Mouse (Mus musculus): ENCODE results near the gene Chd2. TPM values are rescaled to one million over a fixed set of nuclear protein-coding genes. Genes with fewer than 3 reads are reported as not detected.

Chd2 gene
- polyA plus RNA-seq, 1 experiment from 2014 or later = 41.6 TPM

- Histone ChIP-seq H3K36me3 (ENCODE audit: insufficient read depth, low read length) (peaks cover 86% of the 10 kb centered on the region), H3K9ac (ENCODE audit: low read depth, low read length) (no peak overlapping the region), H3K27me3 (ENCODE audit: insufficient read depth, low read length) (no peaks in the 10 kb centered on the region), H3K9me3 (replicated peaks; ENCODE audit: low read length) (no peaks in the 10 kb centered on the region), H3K4me1 (replicated peaks; ENCODE audit: insufficient read depth, low read length) (no peaks in the 10 kb centered on the region), H3K4me3 (replicated peaks; ENCODE audit: low read depth, low read length) (no peak overlapping the region), H3K4me2 (ENCODE audit: low read length) (no peak overlapping the region), H3K27ac (no peak overlapping the region)
- DNase-seq (ENCODE audit: low spot score) (no peak), ATAC-seq (replicated peaks; ENCODE audit: low FRiP score, low read depth) (no peak)
- TF ChIP-seq CTCF (IDR thresholded peaks at IDR 0.05; ENCODE audit: low read depth) = no peak
- 92% methylated on average over 4 of the region's 4 CpGs for WGBS
Observed at GRCm38 (mm10) chr7:73451594-73451993, 90.0 kb downstream of the Chd2 start.

- no peak for TF ChIP-seq CTCF (IDR thresholded peaks at IDR 0.05; ENCODE audit: low read depth)
- no peak overlapping the region for H3K27ac ChIP-seq
- WGBS = 93% methylated on average over 4 of the region's 4 CpGs
- H3K4me2 ChIP-seq (ENCODE audit: low read length) = no peak overlapping the region
- no peak for ATAC-seq (replicated peaks; ENCODE audit: low FRiP score, low read depth)
- H3K9me3 ChIP-seq (replicated peaks; ENCODE audit: low read length) = no peaks in the 10 kb centered on the region
- H3K4me1 ChIP-seq (replicated peaks; ENCODE audit: insufficient read depth, low read length) = no peaks in the 10 kb centered on the region
- H3K9ac ChIP-seq (ENCODE audit: low read depth, low read length) = no peak overlapping the region
- H3K27me3 ChIP-seq (ENCODE audit: insufficient read depth, low read length) = no peaks in the 10 kb centered on the region
- peaks cover 86% of the 10 kb centered on the region for H3K36me3 ChIP-seq (ENCODE audit: insufficient read depth, low read length)
- DNase-seq (ENCODE audit: low spot score) = no peak
- H3K4me3 ChIP-seq (replicated peaks; ENCODE audit: low read depth, low read length) = no peak overlapping the region
Observed at GRCm38 (mm10) chr7:73442246-73442645, 99.4 kb downstream of the Chd2 start.

GRCm38 (mm10) chr7:73441802-73442201 lies 99.8 kb downstream of the Chd2 start:
- H3K9ac ChIP-seq (ENCODE audit: low read depth, low read length) = no peak overlapping the region
- H3K36me3 ChIP-seq (ENCODE audit: insufficient read depth, low read length) = peaks cover 85% of the 10 kb centered on the region
- DNase-seq (ENCODE audit: low spot score) (no peak), ATAC-seq (replicated peaks; ENCODE audit: low FRiP score, low read depth) (no peak)
- H3K9me3 ChIP-seq (replicated peaks; ENCODE audit: low read length) = no peaks in the 10 kb centered on the region
- H3K4me3 ChIP-seq (replicated peaks; ENCODE audit: low read depth, low read length) = no peak overlapping the region
- TF ChIP-seq CTCF (IDR thresholded peaks at IDR 0.05; ENCODE audit: low read depth) = no peak
- H3K27ac ChIP-seq = no peak overlapping the region
- no peaks in the 10 kb centered on the region for H3K27me3 ChIP-seq (ENCODE audit: insufficient read depth, low read length)
- H3K4me1 ChIP-seq (replicated peaks; ENCODE audit: insufficient read depth, low read length) = no peaks in the 10 kb centered on the region
- 92% methylated on average over 3 of the region's 3 CpGs for WGBS
- no peak overlapping the region for H3K4me2 ChIP-seq (ENCODE audit: low read length)

GRCm38 (mm10) chr7:73435685-73436084 lies 105.9 kb downstream of the Chd2 start:
- peaks cover 71% of the 10 kb centered on the region for H3K36me3 ChIP-seq (ENCODE audit: insufficient read depth, low read length)
- no peaks in the 10 kb centered on the region for H3K9me3 ChIP-seq (replicated peaks; ENCODE audit: low read length)
- H3K27ac ChIP-seq = no peak overlapping the region
- DNase-seq (ENCODE audit: low spot score) (peak; percentile 41), ATAC-seq (replicated peaks; ENCODE audit: low FRiP score, low read depth) (no peak)
- H3K4me1 ChIP-seq (replicated peaks; ENCODE audit: insufficient read depth, low read length) = no peaks in the 10 kb centered on the region
- no peak overlapping the region for H3K9ac ChIP-seq (ENCODE audit: low read depth, low read length)
- TF ChIP-seq CTCF (IDR thresholded peaks at IDR 0.05; ENCODE audit: low read depth) = peak; percentile 46; the same call in 1 of the 2 replicates
- 73% methylated on average over 12 of the region's 12 CpGs for whole genome bisulfite sequencing
- no peak overlapping the region for H3K4me2 ChIP-seq (ENCODE audit: low read length)
- H3K27me3 ChIP-seq (ENCODE audit: insufficient read depth, low read length) = no peaks in the 10 kb centered on the region
- H3K4me3 ChIP-seq (replicated peaks; ENCODE audit: low read depth, low read length) = no peak overlapping the region

- Histone ChIP-seq H3K4me1 (replicated peaks; ENCODE audit: insufficient read depth, low read length) (no peaks in the 10 kb centered on the region), H3K4me2 (ENCODE audit: low read length) (no peak overlapping the region), H3K27ac (no peak overlapping the region), H3K9me3 (replicated peaks; ENCODE audit: low read length) (no peaks in the 10 kb centered on the region), H3K36me3 (ENCODE audit: insufficient read depth, low read length) (peaks cover 68% of the 10 kb centered on the region), H3K9ac (ENCODE audit: low read depth, low read length) (no peak overlapping the region), H3K4me3 (replicated peaks; ENCODE audit: low read depth, low read length) (no peak overlapping the region), H3K27me3 (ENCODE audit: insufficient read depth, low read length) (no peaks in the 10 kb centered on the region)
- no peak for TF ChIP-seq CTCF (IDR thresholded peaks at IDR 0.05; ENCODE audit: low read depth)
- DNase-seq (ENCODE audit: low spot score) = no peak
- ATAC-seq (replicated peaks; ENCODE audit: low FRiP score, low read depth) = no peak
- WGBS = 86% methylated on average over 2 of the region's 2 CpGs
Observed at GRCm38 (mm10) chr7:73434336-73434677, 107.3 kb downstream of the Chd2 start.

GRCm38 (mm10) chr7:73433637-73434335 lies 107.8 kb downstream of the Chd2 start:
- no peaks in the 10 kb centered on the region for H3K27me3 ChIP-seq (ENCODE audit: insufficient read depth, low read length)
- no peak overlapping the region for H3K9ac ChIP-seq (ENCODE audit: low read depth, low read length)
- no peak for TF ChIP-seq CTCF (IDR thresholded peaks at IDR 0.05; ENCODE audit: low read depth)
- no peak for DNase-seq (ENCODE audit: low spot score)
- H3K27ac ChIP-seq = no peak overlapping the region
- no peak for ATAC-seq (replicated peaks; ENCODE audit: low FRiP score, low read depth)
- H3K4me3 ChIP-seq (replicated peaks; ENCODE audit: low read depth, low read length) = no peak overlapping the region
- H3K4me2 ChIP-seq (ENCODE audit: low read length) = no peak overlapping the region
- H3K9me3 ChIP-seq (replicated peaks; ENCODE audit: low read length) = no peaks in the 10 kb centered on the region
- WGBS = 68% methylated on average over 6 of the region's 6 CpGs
- peaks cover 68% of the 10 kb centered on the region for H3K36me3 ChIP-seq (ENCODE audit: insufficient read depth, low read length)
- H3K4me1 ChIP-seq (replicated peaks; ENCODE audit: insufficient read depth, low read length) = no peaks in the 10 kb centered on the region

GRCm38 (mm10) chr7:73428525-73428924 lies 113.1 kb downstream of the Chd2 start:
- 87% methylated on average over 3 of the region's 3 CpGs for WGBS
- H3K4me3 ChIP-seq (replicated peaks; ENCODE audit: low read depth, low read length) = no peak overlapping the region
- TF ChIP-seq CTCF (IDR thresholded peaks at IDR 0.05; ENCODE audit: low read depth) = no peak
- no peaks in the 10 kb centered on the region for H3K27me3 ChIP-seq (ENCODE audit: insufficient read depth, low read length)
- no peak overlapping the region for H3K4me2 ChIP-seq (ENCODE audit: low read length)
- H3K9me3 ChIP-seq (replicated peaks; ENCODE audit: low read length) = no peaks in the 10 kb centered on the region
- ATAC-seq (replicated peaks; ENCODE audit: low FRiP score, low read depth) (no peak), DNase-seq (ENCODE audit: low spot score) (no peak)
- no peak overlapping the region for H3K9ac ChIP-seq (ENCODE audit: low read depth, low read length)
- H3K4me1 ChIP-seq (replicated peaks; ENCODE audit: insufficient read depth, low read length) = no peaks in the 10 kb centered on the region
- H3K36me3 ChIP-seq (ENCODE audit: insufficient read depth, low read length) = peaks cover 42% of the 10 kb centered on the region
- no peak overlapping the region for H3K27ac ChIP-seq

All from kidney, postnatal 0 days (tissue).